Mouse (Mus musculus) forebrain, embryonic 14.5 days (tissue): ENCODE data around the gene Prm2. TPM values are rescaled to one million over a fixed set of nuclear protein-coding genes. Genes with fewer than 3 reads are reported as not detected.

Experiments used
- ATAC-seq: fragments of 200-750 bp; cut with Nextera tagmentation; 2 replicates; pipeline ENCODE4 v1.8.0; 2017; ENCODE audit warnings: mild to moderate bottlenecking, moderate library complexity
- DNase-seq: peaks from one replicate; pipeline ENCODE4 v3.0.0-alpha.2; 2015; ENCODE audit warnings: low spot score
- H3K27ac ChIP-seq: fragments of 300-500 bp; sonication (generic); 2 replicates; pipeline ENCODE4 v1.5.1; 2014; ENCODE audit warnings: low read depth, mild to moderate bottlenecking, control low read depth, low read length, moderate library complexity
- H3K27me3 ChIP-seq: fragments of 300-500 bp; sonication (generic); replicated peaks from 2 replicates; pipeline ENCODE4 v1.6.1; 2014; ENCODE audit warnings: low read length, control low read depth, mixed read lengths; ENCODE audit not compliant: control insufficient read depth, insufficient read depth
- H3K36me3 ChIP-seq: fragments of 300-500 bp; sonication (generic); 2 replicates; pipeline ENCODE4 v1.6.1; 2014; ENCODE audit warnings: low read length, control low read depth; ENCODE audit not compliant: control insufficient read depth, insufficient read depth
- H3K4me1 ChIP-seq: fragments of 300-500 bp; sonication (generic); 2 replicates; pipeline ENCODE4 v1.6.1; 2014; ENCODE audit warnings: antibody characterized with exemption, low read length, control low read depth; ENCODE audit not compliant: control insufficient read depth, insufficient read depth
- H3K4me2 ChIP-seq: fragments of 300-500 bp; sonication (generic); 2 replicates; pipeline ENCODE4 v1.6.1; 2014; ENCODE audit warnings: mild to moderate bottlenecking, control low read depth, low read length
- H3K4me3 ChIP-seq: fragments of 300-500 bp; sonication (generic); 2 replicates; pipeline ENCODE4 v1.5.1; 2014; ENCODE audit warnings: low read depth, low read length, control low read depth
- H3K9ac ChIP-seq: fragments of 300-500 bp; sonication (generic); 2 replicates; pipeline ENCODE4 v1.6.1; 2014; ENCODE audit warnings: mild to moderate bottlenecking, low read length, control low read depth, moderate library complexity
- H3K9me3 ChIP-seq: fragments of 300-500 bp; sonication (generic); replicated peaks from 2 replicates; pipeline ENCODE4 v1.6.1; 2016; ENCODE audit warnings: low read length, control low read depth, mixed read lengths; ENCODE audit not compliant: control insufficient read depth
- WGBS: fragments of 180-500 bp; shearing (Covaris S2); extraction: QIAGEN DNeasy Blood & Tissue Kit; methylation state at CpG from one replicate; pipeline ENCODE4 v1.1.7; 2014; 5-methylcytosine and 5-hydroxymethylcytosine counted together
- polyA plus RNA-seq: library from polyadenylated mRNA; unstranded; fragments of >200 nt; fragmentation: Nextera tagmentation; extraction: Ambion mirVana; gene quantifications from 2 replicates; pipeline ENCODE4 v1.2.1, GENCODE M21; 2014

Prm2 gene
- polyA plus RNA-seq, 1 experiment from 2014 or later: not detected

GRCm38 (mm10) chr16:10788866-10789265 is 7.1 kb downstream of the Prm2 start:
- 50% methylated on average over 4 of the region's 4 CpGs for WGBS
- Histone ChIP-seq H3K27ac (no peak overlapping the region), H3K4me1 (0 out of 2 replicates have a peak, but pooled peaks cover 3% of the 10 kb centered on the region), H3K4me3 (no peak overlapping the region), H3K4me2 (no peak overlapping the region), H3K36me3 (no peaks in the 10 kb centered on the region), H3K27me3 (0 out of 2 replicates have a peak, but pooled peaks cover 7% of the 10 kb centered on the region), H3K9ac (no peak overlapping the region), H3K9me3 (no peaks in the 10 kb centered on the region)
- DNase-seq (no peak), ATAC-seq (no peak)

DNA sequence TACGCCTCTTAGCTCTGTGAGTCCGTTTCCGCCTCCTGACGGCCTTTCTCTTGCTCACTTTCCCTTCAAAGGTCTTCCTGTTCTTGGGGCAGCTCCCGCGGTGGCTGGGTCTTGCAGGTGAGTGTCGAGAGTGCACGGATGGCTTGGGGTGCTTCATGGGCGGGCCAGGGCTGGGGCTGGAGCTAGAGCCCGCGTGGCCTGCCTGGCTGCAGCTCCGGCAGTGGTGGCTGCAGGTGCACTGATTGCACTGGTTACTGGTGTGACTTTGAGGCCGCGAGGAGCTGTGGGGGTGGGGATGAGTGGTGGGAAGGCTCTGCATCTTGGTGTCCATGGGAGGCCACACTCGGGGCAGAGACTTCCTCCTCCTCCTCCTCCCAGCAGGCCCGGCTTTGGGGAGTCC is 7.7 kb downstream of the Prm2 start, which contains the start of gene Tnp2:
TSS of gene Tnp2 (minus strand) at position 390 of the 400 bp plus-strand sequence.
- 0 out of 2 replicates have a peak, but pooled peaks cover 3% of the 10 kb centered on the region for H3K4me1 ChIP-seq
- DNase-seq (no peak), ATAC-seq (no peak)
- H3K27ac ChIP-seq: no peak within 1 kb of the TSS
- H3K4me3 ChIP-seq: no peak within 1 kb of the TSS
- 57% methylated on average over 16 of the region's 16 CpGs for WGBS
- H3K9me3 ChIP-seq: no peaks in the 10 kb centered on the region
- H3K4me2 ChIP-seq: no peak within 1 kb of the TSS
- H3K9ac ChIP-seq: no peak within 1 kb of the TSS
- 0 out of 2 replicates have a peak, but pooled peaks cover 9% of the 10 kb centered on the region for H3K27me3 ChIP-seq
- H3K36me3 ChIP-seq: no peaks in the 10 kb centered on the region

DNA sequence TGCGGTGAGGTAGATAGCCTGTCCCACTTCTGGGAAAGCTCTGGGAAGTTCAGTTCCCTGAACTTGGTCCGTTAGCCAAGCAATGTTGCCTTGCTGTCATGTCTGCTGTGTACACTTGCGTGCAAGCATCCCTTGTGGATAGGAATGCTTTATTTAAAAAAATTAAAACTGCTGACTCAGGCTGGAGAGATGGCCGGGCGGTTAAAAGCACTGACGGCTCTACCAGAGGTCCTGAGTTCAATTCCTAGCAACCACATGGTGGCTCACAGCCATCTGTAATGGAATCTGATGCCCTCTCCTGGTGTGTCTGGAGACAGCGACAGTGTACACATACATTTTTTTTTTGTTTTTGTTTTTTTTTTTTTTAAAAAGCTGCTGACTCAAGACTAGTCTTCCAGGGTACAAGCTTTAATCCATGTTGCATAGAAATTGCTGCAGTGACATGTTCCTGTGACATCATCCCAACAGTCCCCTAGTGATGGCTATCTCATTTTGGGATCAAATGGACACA is 8.3 kb downstream of the Prm2 start:
- Histone ChIP-seq H3K4me3 (no peak overlapping the region), H3K36me3 (no peaks in the 10 kb centered on the region), H3K9me3 (no peaks in the 10 kb centered on the region), H3K9ac (no peak overlapping the region), H3K27me3 (0 out of 2 replicates have a peak, but pooled peaks cover 9% of the 10 kb centered on the region), H3K27ac (no peak overlapping the region), H3K4me2 (no peak overlapping the region), H3K4me1 (0 out of 2 replicates have a peak, but pooled peaks cover 3% of the 10 kb centered on the region)
- no peak for DNase-seq
- no peak for ATAC-seq
- 88% methylated on average over 7 of the region's 7 CpGs for whole genome bisulfite sequencing

DNA sequence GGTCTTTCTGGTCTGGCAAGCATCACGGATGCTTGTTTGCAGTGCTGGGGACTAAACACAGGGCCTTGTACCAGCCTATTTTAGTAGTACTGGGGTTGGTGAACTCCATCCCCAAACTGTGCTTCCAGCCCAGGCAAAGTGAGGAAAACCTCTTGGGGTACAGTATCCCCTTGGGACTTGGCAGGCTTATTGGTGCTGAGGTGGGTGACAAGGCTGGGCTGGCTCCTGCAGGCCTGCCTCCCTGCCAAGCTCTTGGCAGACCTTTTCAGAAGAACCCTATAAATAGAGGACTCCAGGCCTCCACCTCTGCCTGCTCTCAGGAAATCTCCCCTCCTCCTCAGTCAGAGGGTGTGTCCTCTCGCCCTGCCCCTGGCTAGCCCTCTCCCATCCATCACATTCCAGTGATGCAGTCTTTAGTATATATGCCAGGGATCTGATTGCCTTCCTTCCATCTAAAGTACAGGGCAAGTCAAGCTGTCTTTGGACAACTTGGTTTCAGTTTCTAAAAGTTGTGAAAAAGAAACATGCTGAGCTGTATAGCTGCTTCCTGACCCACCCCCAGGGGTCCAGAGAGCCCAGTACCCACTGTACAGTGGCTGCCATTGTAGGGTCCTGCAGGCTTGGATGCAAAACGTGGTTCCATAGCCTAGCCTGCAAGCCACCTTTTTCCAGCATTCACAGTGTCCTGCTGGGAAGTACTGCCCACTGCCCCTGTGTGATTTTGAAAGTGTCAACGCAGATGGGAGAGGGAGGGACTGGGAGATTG is 9.0 kb downstream of the Prm2 start:
- Histone ChIP-seq H3K4me3 (no peak overlapping the region), H3K27ac (no peak overlapping the region)

GRCm38 (mm10) chr16:10786288-10786687 is 9.6 kb downstream of the Prm2 start:
- 0 out of 2 replicates have a peak, but pooled peaks cover 3% of the 10 kb centered on the region for H3K4me1 ChIP-seq
- peak overlapping the region; percentile 70; the same call in 1 of the 2 replicates for H3K27ac ChIP-seq
- H3K27me3 ChIP-seq: 0 out of 2 replicates have a peak, but pooled peaks cover 9% of the 10 kb centered on the region
- no peaks in the 10 kb centered on the region for H3K36me3 ChIP-seq
- WGBS: 3% methylated on average over 9 of the region's 9 CpGs
- peak; percentile 51 for ATAC-seq
- H3K9ac ChIP-seq: peak overlapping the region; percentile 67
- DNase-seq: peak; percentile 95
- H3K4me2 ChIP-seq: peak overlapping the region; percentile 97
- H3K9me3 ChIP-seq: no peaks in the 10 kb centered on the region
- peak overlapping the region; percentile 50 for H3K4me3 ChIP-seq

More for the DNA sequence above, 9.0 kb downstream of the Prm2 start:
- H3K4me2 ChIP-seq: 0 out of 2 replicates have a peak overlapping the region, but pooled peaks have one; percentile 97
- no peak for ATAC-seq
- 0 out of 2 replicates have a peak, but pooled peaks cover 3% of the 10 kb centered on the region for H3K4me1 ChIP-seq
- H3K9ac ChIP-seq: no peak overlapping the region
- DNase-seq: no peak
- H3K9me3 ChIP-seq: no peaks in the 10 kb centered on the region
- no peaks in the 10 kb centered on the region for H3K36me3 ChIP-seq
- WGBS: 64% methylated on average over 4 of the region's 4 CpGs
- 0 out of 2 replicates have a peak, but pooled peaks cover 9% of the 10 kb centered on the region for H3K27me3 ChIP-seq

GRCm38 (mm10) chr16:10785371-10786231 is 10.3 kb downstream of the Prm2 start, which contains the start of gene Socs1:
Socs1 (minus strand) TSS chr16:10785536.
- 0% methylated on average over 43 of the region's 59 CpGs for WGBS
- Histone ChIP-seq H3K27ac (peak within 1 kb of the TSS; percentile 70), H3K9me3 (no peaks in the 10 kb centered on the region), H3K36me3 (no peaks in the 10 kb centered on the region), H3K4me3 (peak within 1 kb of the TSS; percentile 50), H3K27me3 (0 out of 2 replicates have a peak, but pooled peaks cover 9% of the 10 kb centered on the region), H3K9ac (peak within 1 kb of the TSS; percentile 67), H3K4me2 (peak within 1 kb of the TSS; percentile 97), H3K4me1 (0 out of 2 replicates have a peak, but pooled peaks cover 3% of the 10 kb centered on the region)
- peak; percentile 91 for DNase-seq
- ATAC-seq: peak; percentile 88

DNA sequence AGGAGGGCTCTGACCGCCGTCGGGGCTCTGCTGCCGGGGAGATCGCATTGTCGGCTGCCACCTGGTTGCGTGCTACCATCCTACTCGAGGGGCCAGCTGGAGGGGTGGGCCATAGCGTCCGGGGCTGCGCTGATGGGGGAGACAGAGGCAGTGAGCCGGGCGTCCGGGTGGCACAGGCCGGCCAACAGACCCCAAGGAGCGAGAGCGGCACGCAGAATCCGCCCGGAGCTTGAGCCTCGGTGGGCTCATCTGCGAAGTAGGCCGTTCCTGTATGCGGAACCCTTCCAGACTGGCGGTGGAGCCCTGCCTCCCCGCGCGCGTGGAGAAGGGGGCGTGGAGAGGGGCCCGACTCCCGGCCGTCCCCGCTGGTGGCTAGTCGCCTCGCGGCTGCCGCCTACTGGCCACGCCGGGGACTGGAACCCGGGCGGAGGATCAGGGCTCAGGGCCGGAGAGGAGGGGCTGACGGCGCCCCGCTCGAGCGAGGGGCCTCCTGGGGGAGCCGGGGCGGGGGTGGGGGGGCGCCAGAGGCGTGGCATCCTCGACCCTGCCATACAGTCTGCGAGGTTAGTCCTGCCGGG is 11.1 kb downstream of the Prm2 start:
- ATAC-seq (peak; percentile 76), DNase-seq (peak; percentile 85)
- Histone ChIP-seq H3K36me3 (no peaks in the 10 kb centered on the region), H3K4me3 (peak overlapping the region; percentile 50), H3K4me1 (0 out of 2 replicates have a peak, but pooled peaks cover 3% of the 10 kb centered on the region), H3K27ac (peak overlapping the region; percentile 70), H3K4me2 (peak overlapping the region; percentile 97), H3K9ac (peak overlapping the region; percentile 67), H3K27me3 (0 out of 2 replicates have a peak, but pooled peaks cover 9% of the 10 kb centered on the region), H3K9me3 (no peaks in the 10 kb centered on the region)
- 1% methylated on average over 51 of the region's 55 CpGs for WGBS
